In genomic region chr5:115488841-115489698, GRCm38 (mm10) we compare ENCODE assay signal across 8 mouse cellular contexts. TPM values are rescaled to one million over a fixed set of nuclear protein-coding genes. Genes with fewer than 3 reads are reported as not detected.
A peak's percentile ranks its signal among the peaks of the same experiment; 100 is the strongest.
DNase-seq lines count a peak whose midpoint lies in the region; ATAC-seq and TF ChIP-seq lines count a peak whose summit lies in the region.

No protein-coding gene starts in this region.

- H3K79me2 ChIP-seq in CH12.LX (replicated peaks; ENCODE audit: control insufficient read depth, extremely low read depth, insufficient read depth, poor library complexity, severe bottlenecking), result no peaks in the 10 kb centered on the region

- peaks cover 2 to 37% of the 10 kb centered on the region in 2 experiments; a peak in 3 of 4 replicates for H3K4me1 ChIP-seq in CH12.LX (ENCODE audit: control insufficient read depth in 1 of 2, insufficient read depth in 2 of 2)
- H3K4me1 ChIP-seq in brown adipose tissue, adult 24 weeks (ENCODE audit: control insufficient read depth, insufficient read depth, insufficient read length, low read length), result 0 out of 2 replicates have a peak, but pooled peaks cover 3% of the 10 kb centered on the region
- peaks cover 34% of the 10 kb centered on the region for H3K4me1 ChIP-seq in forebrain, embryonic 12.5 days
- peaks cover 32% of the 10 kb centered on the region for H3K4me1 ChIP-seq in liver, postnatal 0 days (ENCODE audit: insufficient read depth)
- peaks cover 32% of the 10 kb centered on the region for H3K4me1 ChIP-seq in neural tube, embryonic 15.5 days

- peak; percentile 72 for DNase-seq in CH12.LX (ENCODE audit: extremely low read depth)
- peak; percentile 88 to 90 for DNase-seq in heart, postnatal 10 days
- DNase-seq in kidney, postnatal 4 days, result peak; percentile 78 to 88
- peak; percentile 77 for DNase-seq in liver, postnatal 0 days
- peak; percentile 53 to 76 for DNase-seq in thymus, adult 18-20 months

- peak; percentile 79 for ATAC-seq in forebrain, embryonic 12.5 days (ENCODE audit: low FRiP score)
- peak; percentile 70 for ATAC-seq in liver, postnatal 0 days
- peak; percentile 80 for ATAC-seq in neural tube, embryonic 15.5 days (ENCODE audit: low FRiP score)

- peak overlapping the region; percentile 90 for H3K4me2 ChIP-seq in CH12.LX (ENCODE audit: insufficient read depth, low read depth, poor library complexity, severe bottlenecking)
- H3K4me2 ChIP-seq in forebrain, embryonic 12.5 days, result peak overlapping the region; percentile 73
- H3K4me2 ChIP-seq in liver, postnatal 0 days (ENCODE audit: low read depth, low read length), result peak overlapping the region; percentile 77
- H3K4me2 ChIP-seq in neural tube, embryonic 15.5 days, result peak overlapping the region; percentile 66

- dilution Hi-C loops in CH12.LX (cut with MboI; ENCODE audit: extremely low pct_ligation_motif_present, extremely low pct_unique_long_range_greater_than_20kb, low sequenced_read_pairs), result no loop called here

- in situ Hi-C loops in CH12.LX (cut with MboI; ENCODE audit: low pct_ligation_motif_present, low pct_unique_long_range_greater_than_20kb, low sequenced_read_pairs), result no loop called here

- WGBS in forebrain, embryonic 12.5 days, result under 1% methylated on average over 38 of the region's 39 CpGs
- WGBS in liver, postnatal 0 days (ENCODE audit: insufficient replicate concordance), result under 1% methylated on average over 39 of the region's 39 CpGs
- under 1% methylated on average over 39 of the region's 39 CpGs for WGBS in neural tube, embryonic 15.5 days

- intact Hi-C loops in heart, postnatal 10 days (cut with DNase I), result no loop called here

- TF ChIP-seq RAD21 in CH12.LX (IDR thresholded peaks at IDR 0.05; ENCODE audit: low read depth, low read length), result no peak

- H3K9me3 ChIP-seq in CH12.LX (replicated peaks; ENCODE audit: low read length), result no peaks in the 10 kb centered on the region
- no peaks in the 10 kb centered on the region for H3K9me3 ChIP-seq in forebrain, embryonic 12.5 days
- no peaks in the 10 kb centered on the region for H3K9me3 ChIP-seq in liver, postnatal 0 days (ENCODE audit: low read length)
- no peaks in the 10 kb centered on the region for H3K9me3 ChIP-seq in neural tube, embryonic 15.5 days (replicated peaks)

- H3K27me3 ChIP-seq in CH12.LX (replicated peaks), result peaks cover 2% of the 10 kb centered on the region
- peaks cover 4% of the 10 kb centered on the region; the same call in 1 of the 2 replicates for H3K27me3 ChIP-seq in forebrain, embryonic 12.5 days
- H3K27me3 ChIP-seq in liver, postnatal 0 days (ENCODE audit: insufficient read depth, low read length), result no peaks in the 10 kb centered on the region
- H3K27me3 ChIP-seq in neural tube, embryonic 15.5 days (replicated peaks), result no peaks in the 10 kb centered on the region

- H3K36me3 ChIP-seq in CH12.LX (replicated peaks in 1 of 2; ENCODE audit: control insufficient read depth in 1 of 2, insufficient read depth in 1 of 2, low read length in 1 of 2), result no peaks in the 10 kb centered on the region
- H3K36me3 ChIP-seq in forebrain, embryonic 12.5 days (replicated peaks), result no peaks in the 10 kb centered on the region
- no peaks in the 10 kb centered on the region for H3K36me3 ChIP-seq in liver, postnatal 0 days (replicated peaks; ENCODE audit: insufficient read depth, low read length)
- no peaks in the 10 kb centered on the region for H3K36me3 ChIP-seq in neural tube, embryonic 15.5 days

- H3K27ac ChIP-seq in CH12.LX (ENCODE audit: insufficient read depth, low read depth), result peak overlapping the region; percentile 74
- peak overlapping the region; percentile 97 for H3K27ac ChIP-seq in brown adipose tissue, adult 24 weeks (replicated peaks; ENCODE audit: low read depth, low read length)
- H3K27ac ChIP-seq in forebrain, embryonic 12.5 days, result peak overlapping the region; percentile 100
- peak overlapping the region; percentile 100 for H3K27ac ChIP-seq in liver, postnatal 0 days (ENCODE audit: low read depth)
- peak overlapping the region; percentile 100 for H3K27ac ChIP-seq in neural tube, embryonic 15.5 days (replicated peaks)

- peak overlapping the region; percentile 67 for H3K9ac ChIP-seq in CH12.LX (ENCODE audit: insufficient read depth, low read depth)
- H3K9ac ChIP-seq in forebrain, embryonic 12.5 days, result peak overlapping the region; percentile 64
- peak overlapping the region; percentile 94 for H3K9ac ChIP-seq in liver, postnatal 0 days (replicated peaks)
- H3K9ac ChIP-seq in neural tube, embryonic 15.5 days (replicated peaks), result peak overlapping the region; percentile 87

- peak overlapping the region in 2 of 3 experiments; percentile 16 to 20 for H3K4me3 ChIP-seq in CH12.LX (replicated peaks in 1 of 3; ENCODE audit: low read depth in 2 of 3, low read length in 2 of 3, poor library complexity in 1 of 3)
- H3K4me3 ChIP-seq in brown adipose tissue, adult 24 weeks (ENCODE audit: insufficient read depth, low read depth, low read length), result peak overlapping the region; percentile 59
- peak overlapping the region; percentile 36 for H3K4me3 ChIP-seq in forebrain, embryonic 12.5 days (replicated peaks)
- H3K4me3 ChIP-seq in liver, postnatal 0 days (ENCODE audit: low read depth, low read length), result peak overlapping the region; percentile 42
- peak overlapping the region; percentile 44 for H3K4me3 ChIP-seq in neural tube, embryonic 15.5 days (replicated peaks)

- no peak for TF ChIP-seq EP300 in CH12.LX (IDR thresholded peaks at IDR 0.05; ENCODE audit: low read length)
- peak; percentile 82 for TF ChIP-seq EP300 in liver, postnatal 0 days (IDR thresholded peaks at IDR 0.05; ENCODE audit: low read depth)

- peak; percentile 95 for TF ChIP-seq POLR2A in CH12.LX (IDR thresholded peaks at IDR 0.05; ENCODE audit: low read depth, low read length)

- TF ChIP-seq CTCF in CH12.LX (conservative IDR thresholded peaks at IDR 0.05 in 1 of 2, IDR thresholded peaks at IDR 0.05 in 1 of 2; ENCODE audit: low read depth in 2 of 2, low read length in 2 of 2), result no peak
- no peak for TF ChIP-seq CTCF in liver, postnatal 0 days (IDR thresholded peaks at IDR 0.05; ENCODE audit: low read depth)

TF ChIP-seq in CH12.LX, 34 proteins besides CTCF, POLR2A, EP300 and RAD21 (continues in another document):
- TF ChIP-seq JUN (IDR thresholded peaks at IDR 0.05; ENCODE audit: insufficient read depth, low read depth, low read length) (no peak; the same call in 1 of the 2 replicates), MAZ (IDR thresholded peaks at IDR 0.05; ENCODE audit: low read depth, low read length) (peak; percentile 83), ZNF384 (IDR thresholded peaks at IDR 0.05; ENCODE audit: low read depth, low read length) (peak; percentile 69), POLR2AphosphoS2 (IDR thresholded peaks at IDR 0.05; ENCODE audit: low read depth, low read length) (peak; percentile 99; the same call in 1 of the 2 replicates), GABPA (IDR thresholded peaks at IDR 0.05; ENCODE audit: insufficient replicate concordance, low read depth, low read length) (no peak), JUND (conservative IDR thresholded peaks at IDR 0.05; ENCODE audit: low read depth, low read length) (peak; percentile 37; the same call in 1 of the 2 replicates), SIN3A (IDR thresholded peaks at IDR 0.05; ENCODE audit: low read length) (peak; percentile 85; the same call in 1 of the 2 replicates), KAT2A (IDR thresholded peaks at IDR 0.05; ENCODE audit: insufficient replicate concordance, low read length) (no peak), ETS1 (conservative IDR thresholded peaks at IDR 0.05; ENCODE audit: low read depth, low read length) (peak; percentile 99)

RNA-seq across cellular contexts. Expression of gene Sirt4, which starts 4.5 kb away (rescaled TPM):
- 16.7 and 18.0 TPM in 2 replicates for total RNA-seq in CH12.LX (2012; rRNA removed)
- 8.2 and 10.0 TPM in 2 replicates for total RNA-seq in CH12.LX (2014; rRNA removed)
- 13.3 and 15.3 TPM in 2 replicates for polyA plus RNA-seq in CH12.LX (2012; ENCODE audit: insufficient read length, low read depth)
- polyA plus RNA-seq in brown adipose tissue, adult 24 weeks (2012; ENCODE audit: insufficient read depth, insufficient read length, missing spikeins), result 11.4 and 18.4 TPM in 2 replicates
- polyA plus RNA-seq in forebrain, embryonic 12.5 days (2016; fragmentation: Nextera tagmentation; extraction: Ambion mirVana), result 20.0 and 23.2 TPM in 2 replicates
- total RNA-seq in heart, postnatal 10 days (2021), result 10 to 100 TPM; 14.3 to 20.2 TPM
- 3.5 and 3.9 TPM in 2 replicates for polyA plus RNA-seq in liver, postnatal 0 days (2015; fragmentation: Nextera tagmentation; extraction: Ambion mirVana)
- polyA plus RNA-seq in neural tube, embryonic 15.5 days (2015; fragmentation: Nextera tagmentation; extraction: Ambion mirVana), result 31.0 and 37.1 TPM in 2 replicates

RNA-seq across cellular contexts. Expression of gene Pxn, which starts 17.4 kb away (rescaled TPM):
- total RNA-seq in CH12.LX (2012; rRNA removed) (21.1 and 22.6 TPM in 2 replicates), CH12.LX (2014; rRNA removed) (13.9 and 17.0 TPM in 2 replicates)
- polyA plus RNA-seq in CH12.LX (2012; ENCODE audit: insufficient read length, low read depth), result 30.0 and 43.4 TPM in 2 replicates
- 10.6 and 12.2 TPM in 2 replicates for polyA plus RNA-seq in brown adipose tissue, adult 24 weeks (2012; ENCODE audit: insufficient read depth, insufficient read length, missing spikeins)
- 24.6 and 25.3 TPM in 2 replicates for polyA plus RNA-seq in forebrain, embryonic 12.5 days (2016; fragmentation: Nextera tagmentation; extraction: Ambion mirVana)
- total RNA-seq in heart, postnatal 10 days (2021), result 10 to 100 TPM; 58.9 to 64.7 TPM
- polyA plus RNA-seq in liver, postnatal 0 days (2015; fragmentation: Nextera tagmentation; extraction: Ambion mirVana), result 14.9 and 16.3 TPM in 2 replicates
- polyA plus RNA-seq in neural tube, embryonic 15.5 days (2015; fragmentation: Nextera tagmentation; extraction: Ambion mirVana), result 21.3 and 28.2 TPM in 2 replicates

RNA-seq across cellular contexts. Expression of gene Pla2g1b, which starts 23.0 kb away (rescaled TPM):
- not detected in 2 replicates for total RNA-seq in CH12.LX (2012; rRNA removed)
- not detected in 2 replicates for total RNA-seq in CH12.LX (2014; rRNA removed)
- polyA plus RNA-seq in CH12.LX (2012; ENCODE audit: insufficient read length, low read depth), result not detected in 2 replicates
- polyA plus RNA-seq in brown adipose tissue, adult 24 weeks (2012; ENCODE audit: insufficient read depth, insufficient read length, missing spikeins), result not detected in 2 replicates
- polyA plus RNA-seq in forebrain, embryonic 12.5 days (2016; fragmentation: Nextera tagmentation; extraction: Ambion mirVana), result not detected in 2 replicates
- total RNA-seq in heart, postnatal 10 days (2021), result not detected
- not detected in 2 replicates for polyA plus RNA-seq in liver, postnatal 0 days (2015; fragmentation: Nextera tagmentation; extraction: Ambion mirVana)
- polyA plus RNA-seq in neural tube, embryonic 15.5 days (2015; fragmentation: Nextera tagmentation; extraction: Ambion mirVana), result 0.81 and 1.1 TPM in 2 replicates

RNA-seq across cellular contexts. Expression of gene Msi1, which starts 59.7 kb away (rescaled TPM):
- 3.3 and 4.1 TPM in 2 replicates for total RNA-seq in CH12.LX (2012; rRNA removed)
- total RNA-seq in CH12.LX (2014; rRNA removed), result 0.66 and 0.82 TPM in 2 replicates
- 4.9 and 5.3 TPM in 2 replicates for polyA plus RNA-seq in CH12.LX (2012; ENCODE audit: insufficient read length, low read depth)
- polyA plus RNA-seq in brown adipose tissue, adult 24 weeks (2012; ENCODE audit: insufficient read depth, insufficient read length, missing spikeins), result 1.1 TPM in 1 of 2 replicates, not detected in the other
- polyA plus RNA-seq in forebrain, embryonic 12.5 days (2016; fragmentation: Nextera tagmentation; extraction: Ambion mirVana), result 161 and 182 TPM in 2 replicates
- total RNA-seq in heart, postnatal 10 days (2021), result 1 to 10 TPM; 3.1 to 4.3 TPM
- 0.15 and 0.26 TPM in 2 replicates for polyA plus RNA-seq in liver, postnatal 0 days (2015; fragmentation: Nextera tagmentation; extraction: Ambion mirVana)
- 29.4 and 37.9 TPM in 2 replicates for polyA plus RNA-seq in neural tube, embryonic 15.5 days (2015; fragmentation: Nextera tagmentation; extraction: Ambion mirVana)

Comparison
In these comparisons a context has a peak if more than half of its experiments do, and no peak if none do; other contexts are left out.
1. Peak in every context shown above with its lines: DNase-seq, ATAC-seq, H3K4me3 ChIP-seq and H3K27ac ChIP-seq.